Mouse (Mus musculus): ENCODE measurements around the gene Folr1.

Folr1 gene

DNA sequence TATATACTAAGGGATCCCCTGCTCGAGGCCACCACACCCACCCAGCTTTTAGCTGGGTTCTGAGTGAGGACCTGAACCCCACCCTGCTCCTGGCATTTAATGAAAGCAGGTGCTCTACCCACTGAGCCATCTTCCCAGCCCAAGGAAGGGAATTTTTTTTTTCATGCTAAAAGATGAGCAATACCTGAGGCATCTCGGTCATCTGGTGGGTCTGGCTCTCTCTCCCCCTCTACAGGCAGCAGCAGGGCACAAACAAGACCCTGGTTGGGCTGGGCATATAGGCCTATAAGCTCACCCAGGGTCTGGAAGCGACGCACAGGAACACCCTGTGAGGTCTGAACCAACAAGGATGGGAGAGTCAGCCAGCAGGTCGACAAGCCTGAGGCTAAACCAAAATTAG is 37.2 kb downstream of the Folr1 start:
- DNase-seq (ENCODE audit: low read depth, low spot score) = no peak

DNA sequence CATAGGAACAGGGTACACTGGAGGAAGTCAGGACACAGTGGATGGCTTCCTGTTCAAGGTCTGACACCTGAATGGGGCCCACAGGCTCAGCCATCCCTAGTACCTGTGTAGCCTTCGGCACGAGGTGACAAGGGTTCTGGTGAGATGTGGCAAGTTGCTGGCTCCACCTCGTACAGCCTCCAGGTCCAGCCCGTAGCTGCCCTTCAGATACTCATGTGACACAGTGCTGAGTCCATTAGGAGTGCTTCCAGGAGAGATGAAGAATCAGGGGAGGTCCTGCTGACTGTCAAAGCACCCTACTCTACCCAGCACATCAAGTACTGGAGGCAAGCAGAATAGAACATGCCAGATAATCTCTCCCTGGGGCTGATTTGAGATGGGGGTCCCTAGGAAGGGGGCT is 38.2 kb downstream of the Folr1 start:
- DNase-seq (ENCODE audit: low read depth, low spot score) = no peak

- no peak for DNase-seq (ENCODE audit: low read depth, low spot score)
These were observed 39.2 kb downstream of the Folr1 start for GRCm38 (mm10) chr7:101831437-101831836.

GRCm38 (mm10) chr7:101830373-101830772 is 40.2 kb downstream of the Folr1 start:
- no peak for DNase-seq (ENCODE audit: low read depth, low spot score)

- DNase-seq (ENCODE audit: low read depth, low spot score) = no peak
These were observed 46.6 kb downstream of the Folr1 start for GRCm38 (mm10) chr7:101823758-101824630.

DNA sequence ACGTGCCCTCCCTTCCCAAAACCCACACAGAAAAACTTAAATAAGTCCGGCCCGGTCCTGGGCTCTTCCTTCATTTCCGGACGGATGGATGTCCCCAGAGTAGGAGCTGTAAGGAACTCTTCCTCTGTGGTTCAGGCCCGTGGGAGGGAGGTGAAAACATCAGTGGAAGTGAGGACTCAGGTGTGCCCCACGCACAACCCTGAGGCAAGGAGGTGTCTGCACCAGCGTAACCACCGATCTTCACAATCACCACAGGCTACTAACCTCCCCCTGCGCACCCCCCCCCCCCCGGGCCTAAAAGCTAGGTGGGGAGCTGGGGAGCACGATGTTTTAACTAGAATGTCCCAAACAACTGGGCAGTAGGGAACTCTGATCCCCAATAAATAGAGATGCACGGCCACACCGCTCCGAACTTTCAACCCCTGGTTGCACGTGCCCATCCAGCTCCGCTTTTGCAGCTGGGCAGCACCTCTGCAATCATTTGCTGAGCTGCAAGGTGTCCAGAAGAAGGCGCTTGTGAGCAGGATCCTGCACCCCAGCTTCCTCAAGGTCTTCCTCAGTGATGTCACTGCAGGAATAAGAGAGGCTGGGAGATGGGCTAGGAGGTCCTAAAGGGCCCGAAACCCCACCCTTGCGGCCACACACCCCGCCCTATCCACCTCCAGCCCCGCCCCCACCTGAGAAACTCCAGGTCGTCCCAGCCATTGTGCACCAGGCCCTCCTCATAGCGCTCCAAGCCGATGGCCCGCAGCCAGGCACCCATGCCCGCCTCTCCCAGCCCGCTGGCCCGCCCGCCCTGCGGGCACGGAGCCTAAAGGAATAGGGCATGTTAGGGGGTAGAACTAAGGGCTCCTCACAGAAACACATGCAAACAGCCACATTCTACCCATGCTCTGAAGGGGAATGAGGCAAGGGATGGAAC is 47.5 kb downstream of the Folr1 start:
- DNase-seq (ENCODE audit: low read depth, low spot score) = no peak

DNA sequence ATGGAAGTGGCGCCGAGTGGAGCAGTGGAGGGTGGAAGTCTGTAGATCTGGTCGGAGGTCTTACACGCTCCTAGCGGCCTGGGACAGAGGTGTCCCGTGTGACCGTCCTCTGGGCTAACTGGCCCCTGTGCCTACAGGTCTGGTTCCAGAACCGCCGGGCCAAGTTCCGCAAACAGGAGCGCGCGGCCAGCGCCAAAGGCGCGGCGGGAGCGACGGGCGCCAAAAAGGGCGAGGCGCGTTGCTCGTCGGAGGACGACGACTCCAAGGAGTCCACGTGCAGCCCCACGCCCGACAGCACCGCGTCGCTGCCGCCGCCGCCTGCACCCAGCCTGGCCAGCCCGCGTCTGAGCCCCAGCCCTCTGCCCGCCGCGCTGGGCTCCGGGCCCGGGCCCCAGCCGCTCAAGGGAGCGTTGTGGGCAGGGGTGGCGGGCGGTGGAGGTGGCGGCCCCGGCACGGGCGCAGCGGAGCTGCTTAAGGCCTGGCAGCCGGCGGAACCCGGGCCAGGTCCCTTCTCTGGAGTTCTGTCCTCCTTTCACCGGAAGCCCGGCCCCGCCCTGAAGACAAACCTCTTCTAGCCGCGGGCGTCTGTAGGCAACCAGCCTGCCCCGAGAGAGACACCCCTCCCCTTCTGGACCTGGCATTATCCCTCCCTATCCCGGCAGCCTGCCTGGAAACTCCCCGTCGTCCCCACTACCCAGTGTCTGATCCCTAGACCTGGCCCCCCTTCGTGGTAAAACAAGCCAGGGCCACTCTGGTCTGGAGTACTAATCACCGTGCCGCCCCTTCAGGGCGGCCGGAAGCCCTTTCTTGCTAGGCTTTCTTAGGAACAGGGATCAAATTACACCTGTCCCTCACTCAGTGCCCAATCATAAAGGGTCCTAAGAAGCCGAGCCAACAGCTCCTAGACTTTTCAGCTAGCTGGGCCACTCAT is 48.8 kb downstream of the Folr1 start:
- DNase-seq (ENCODE audit: low read depth, low spot score) = no peak

DNA sequence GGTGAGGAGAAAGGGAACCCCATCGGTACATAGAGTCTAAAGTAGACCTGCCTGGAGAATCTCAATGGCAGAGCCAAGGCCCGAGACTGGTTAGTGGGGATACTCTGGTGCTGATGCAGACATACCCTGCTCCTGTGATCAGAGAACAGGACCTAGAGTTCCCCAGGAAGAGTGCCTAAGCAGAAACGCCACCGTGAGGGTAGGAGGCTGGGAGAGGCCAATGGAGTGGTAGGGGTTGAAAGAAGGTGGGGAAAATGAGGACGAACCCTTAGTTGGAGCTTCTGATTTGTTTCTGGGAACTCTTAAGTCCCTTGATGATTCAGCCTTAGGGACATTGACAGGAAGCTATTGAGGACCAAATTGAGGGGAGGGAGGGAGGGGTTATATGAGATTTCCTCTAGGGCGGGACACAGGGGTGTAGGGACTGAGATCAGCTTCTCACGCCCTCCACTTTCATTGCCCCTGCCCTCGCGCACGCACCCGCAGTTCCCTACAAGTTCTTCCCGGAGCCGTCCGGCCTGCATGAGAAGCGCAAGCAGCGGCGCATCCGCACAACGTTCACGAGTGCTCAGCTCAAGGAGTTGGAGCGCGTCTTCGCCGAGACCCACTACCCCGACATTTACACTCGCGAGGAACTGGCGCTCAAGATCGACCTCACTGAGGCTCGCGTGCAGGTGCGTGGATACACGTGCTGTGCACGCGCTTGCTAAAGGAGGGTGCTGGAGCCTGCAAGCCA is 50.1 kb downstream of the Folr1 start:
- no peak for DNase-seq (ENCODE audit: low read depth, low spot score)

DNA sequence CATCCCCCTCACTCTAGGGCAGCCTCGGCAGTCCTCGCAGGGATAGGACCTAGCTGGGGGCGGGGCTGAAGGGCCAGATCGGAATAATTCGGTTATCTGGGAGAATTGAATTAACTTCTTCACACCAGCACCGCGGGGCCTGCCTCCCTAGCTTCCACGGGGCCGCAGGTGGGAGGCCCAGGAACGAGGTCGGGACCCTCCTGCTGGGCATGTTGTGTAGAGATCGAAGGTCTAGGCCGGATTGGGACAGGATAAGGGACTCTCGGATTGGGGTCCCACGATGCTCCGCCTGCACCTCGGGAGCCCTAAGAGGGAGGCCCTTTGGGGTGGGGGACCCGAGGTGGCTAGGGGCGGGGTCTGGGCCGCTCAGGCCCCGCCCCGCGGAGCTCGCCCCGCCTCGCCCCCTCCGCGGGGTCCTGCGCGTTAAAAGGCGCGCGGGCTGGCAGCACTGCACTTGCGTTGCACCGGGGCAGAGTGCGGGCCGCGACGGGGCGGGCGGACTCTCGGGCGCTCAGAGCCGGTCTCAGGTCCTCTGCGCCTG is 52.7 kb downstream of the Folr1 start, which contains the start of gene Phox2a:
Gene Phox2a (plus strand): TSS at position 453 of the 541 bp plus-strand sequence.
- no peak for DNase-seq (ENCODE audit: low read depth, low spot score)
